In the genomic region with DNA sequence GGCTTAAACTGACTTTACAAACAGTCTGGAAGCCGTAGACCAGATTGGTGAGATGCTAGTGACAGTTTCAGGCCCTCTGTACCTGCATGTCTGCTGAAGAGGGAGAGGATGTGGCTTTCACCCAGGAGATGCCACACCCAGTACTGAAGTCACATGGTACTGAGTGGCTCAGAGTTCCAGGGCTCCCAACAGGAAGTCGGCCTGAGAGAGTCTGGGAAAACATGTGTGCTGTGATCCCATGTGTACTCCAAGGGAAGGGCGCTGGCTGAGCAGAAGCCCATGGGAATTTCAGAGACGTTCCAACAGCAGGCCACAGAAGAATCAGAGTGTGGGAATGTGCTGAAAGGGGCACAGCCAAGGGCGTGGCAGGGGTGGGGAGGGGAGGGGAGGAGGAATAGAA, we compare ENCODE assay signal across 10 mouse cellular contexts.
DNase-seq lines count a peak whose midpoint lies in the region; ATAC-seq and TF ChIP-seq lines count a peak whose summit lies in the region.
"Had no signal": no experiment of that assay in that cellular context is flagged by ENCODE, and none has a peak within 500 bp of the region (broad histone marks: within the 10 kb centered on the region; RNA-seq: fewer than 3 reads in every experiment).

No protein-coding gene starts in this region.

- no peak overlapping the region for H3K9ac ChIP-seq in intestine, embryonic 16.5 days (ENCODE audit: low read depth, low read length)
- H3K9ac ChIP-seq in midbrain, embryonic 15.5 days = no peak overlapping the region

- H3K4me2 ChIP-seq in intestine, embryonic 16.5 days (ENCODE audit: low read depth, low read length) = no peak overlapping the region
- H3K4me2 ChIP-seq in midbrain, embryonic 15.5 days = no peak overlapping the region

- H3K4me1 ChIP-seq in intestine, embryonic 16.5 days (ENCODE audit: control insufficient read depth, insufficient read depth, low read length) = peaks cover 4% of the 10 kb centered on the region
- no peaks in the 10 kb centered on the region for H3K4me1 ChIP-seq in midbrain, embryonic 15.5 days

- no peak overlapping the region for H3K4me3 ChIP-seq in intestine, embryonic 16.5 days (ENCODE audit: low read length)
- H3K4me3 ChIP-seq in left cerebral cortex, adult 2 months = no peak overlapping the region
- H3K4me3 ChIP-seq in midbrain, embryonic 15.5 days = no peak overlapping the region
- H3K4me3 ChIP-seq: layer of hippocampus, adult 2 months had no signal

- DNase-seq in kidney, postnatal 36 days = peak; percentile 2
- DNase-seq in kidney, adult 8-10 months = no peak
- peak; percentile 43 for DNase-seq in T-cell, adult 2 months (ENCODE audit: low spot score)
- peak; percentile 5 to 6 for DNase-seq in thymus, postnatal 10 days (ENCODE audit: low spot score in 2 of 2)
- no peak for DNase-seq in left cerebral cortex, adult 2 months (ENCODE audit: extremely low spot score in 1 of 2, low spot score in 2 of 2)
- DNase-seq in kidney, postnatal 4 days = no peak

- 51% methylated on average over 5 of the region's 5 CpGs for WGBS in intestine, embryonic 16.5 days
- WGBS in midbrain, embryonic 15.5 days = 54% methylated on average over 5 of the region's 5 CpGs

- H3K27me3 ChIP-seq in intestine, embryonic 16.5 days (replicated peaks; ENCODE audit: control insufficient read depth, insufficient read depth, low read length) = no peaks in the 10 kb centered on the region
- no peaks in the 10 kb centered on the region for H3K27me3 ChIP-seq in midbrain, embryonic 15.5 days (replicated peaks)

- intact Hi-C loops in left cerebral cortex, adult 2 months (cut with DNase I) = no loop called here

- H3K27ac ChIP-seq in intestine, embryonic 16.5 days (ENCODE audit: low read length) = no peak overlapping the region
- H3K27ac ChIP-seq in left cerebral cortex, adult 2 months = no peak overlapping the region
- no peak overlapping the region for H3K27ac ChIP-seq in midbrain, embryonic 15.5 days
- H3K27ac ChIP-seq: layer of hippocampus, adult 2 months; macrophage had no signal

- ATAC-seq in intestine, embryonic 16.5 days = peak; percentile 67; the same call in 1 of the 2 replicates
- ATAC-seq in midbrain, embryonic 15.5 days (replicated peaks) = no peak

- H3K9me3 ChIP-seq in intestine, embryonic 16.5 days (ENCODE audit: control insufficient read depth, low read length) = no peaks in the 10 kb centered on the region
- no peaks in the 10 kb centered on the region for H3K9me3 ChIP-seq in midbrain, embryonic 15.5 days

- H3K36me3 ChIP-seq in intestine, embryonic 16.5 days (ENCODE audit: control insufficient read depth, insufficient read depth, low read length) = no peaks in the 10 kb centered on the region
- H3K36me3 ChIP-seq in midbrain, embryonic 15.5 days (replicated peaks) = no peaks in the 10 kb centered on the region

- no peak for TF ChIP-seq CTCF in left cerebral cortex, adult 2 months (IDR thresholded peaks at IDR 0.05)

Comparison
In these comparisons a context has a peak if more than half of its experiments do, and no peak if none do; other contexts are left out.
1. DNase-seq: peak in kidney, postnatal 36 days (2 of 2), T-cell, adult 2 months (single experiment) and thymus, postnatal 10 days (2 of 2); none in kidney, adult 8-10 months (0 of 2), left cerebral cortex, adult 2 months (0 of 2) and kidney, postnatal 4 days (0 of 2).